Mouse (Mus musculus): Measurements from ENCODE around the gene Apoc2. TPM values are rescaled to one million over a fixed set of nuclear protein-coding genes. Genes with fewer than 3 reads are reported as not detected.
"Not testable (repeated sequence)": the region's sequence is repeated elsewhere in the genome, so short reads cannot be mapped to it uniquely, and the experiment has no call there.

Gene Apoc2
- polyA plus RNA-seq, 1 experiment = not detected

DNA sequence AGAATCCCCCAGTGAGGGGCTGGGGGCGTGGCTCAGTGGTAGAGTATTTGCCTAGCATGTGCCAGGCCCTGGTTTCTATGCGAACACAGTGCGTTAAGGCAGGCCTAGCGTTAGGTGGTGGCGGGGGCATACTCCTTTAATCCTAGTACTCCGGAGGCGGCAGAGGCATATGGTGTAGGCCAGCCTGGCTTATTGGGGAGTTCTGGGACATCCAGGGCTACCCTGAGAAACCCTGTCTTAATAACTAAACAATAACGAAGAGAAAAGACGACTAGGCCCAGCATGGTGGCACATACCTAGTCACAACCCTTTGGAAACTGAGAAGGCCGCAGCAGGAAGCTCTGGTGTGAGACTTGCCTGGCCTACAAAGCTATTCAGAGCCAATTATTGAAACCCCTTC is 10.4 kb upstream of the Apoc2 start:
- no peak for TF ChIP-seq EP300 (IDR thresholded peaks at IDR 0.05; ENCODE audit: insufficient read depth, low read depth, low read length)
- TF ChIP-seq POLR2A (IDR thresholded peaks at IDR 0.05; ENCODE audit: insufficient read depth, low read length) = no peak
- TF ChIP-seq CTCF (IDR thresholded peaks at IDR 0.05; ENCODE audit: low read depth, low read length) = no peak
- no peaks in the 10 kb centered on the region for H3K9me3 ChIP-seq (replicated peaks; ENCODE audit: control insufficient read depth, insufficient read depth, low read length, poor library complexity, severe bottlenecking)
- no peaks in the 10 kb centered on the region for H3K27me3 ChIP-seq (ENCODE audit: control insufficient read depth, insufficient read depth, low read length, poor library complexity, severe bottlenecking)
- H3K27ac ChIP-seq (ENCODE audit: insufficient read depth, low read length) = peak overlapping the region; percentile 99
- peaks cover 9% of the 10 kb centered on the region for H3K4me1 ChIP-seq (ENCODE audit: control insufficient read depth, insufficient read depth, low read length)
- no peak overlapping the region for H3K4me3 ChIP-seq (ENCODE audit: low read depth, low read length)
- no peaks in the 10 kb centered on the region for H3K36me3 ChIP-seq (ENCODE audit: control insufficient read depth, insufficient read depth, low read length, poor library complexity, severe bottlenecking)
- no peak overlapping the region for H3K9ac ChIP-seq (ENCODE audit: low read depth, poor library complexity, severe bottlenecking)

DNA sequence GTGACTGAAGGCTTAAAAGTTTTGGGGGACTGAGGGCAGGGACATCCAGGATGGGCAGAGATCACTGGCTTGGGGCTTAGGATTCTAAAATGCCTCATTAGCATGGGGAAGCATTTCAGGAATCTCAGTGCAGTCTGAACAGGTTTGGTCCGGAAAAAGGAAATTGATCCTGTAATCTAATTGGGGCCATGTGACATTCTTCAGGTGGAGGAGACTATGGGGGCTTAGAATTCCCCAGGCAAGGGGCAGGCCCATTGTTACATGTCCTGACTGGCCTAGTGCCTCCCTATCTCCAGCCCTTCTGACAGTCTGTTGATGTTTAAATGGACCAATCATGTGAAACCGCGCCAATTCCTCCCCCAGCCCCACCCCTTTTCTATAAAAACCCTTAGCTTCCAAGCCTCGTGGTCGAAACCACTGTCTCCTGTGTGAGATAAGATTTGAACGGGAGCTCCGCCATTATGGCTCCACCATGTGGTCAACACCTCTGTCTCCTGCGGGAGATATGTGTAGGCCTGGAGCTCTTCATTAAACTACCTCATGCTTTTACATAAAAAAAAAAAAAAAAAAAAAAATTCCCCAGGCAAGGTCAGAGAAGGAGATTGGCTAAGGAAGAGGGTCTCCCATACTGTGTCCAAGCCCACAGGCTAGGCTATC is 9.3 kb upstream of the Apoc2 start:
- H3K36me3 ChIP-seq (ENCODE audit: control insufficient read depth, insufficient read depth, low read length, poor library complexity, severe bottlenecking); H3K4me1 ChIP-seq (ENCODE audit: control insufficient read depth, insufficient read depth, low read length); H3K9me3 ChIP-seq (replicated peaks; ENCODE audit: control insufficient read depth, insufficient read depth, low read length, poor library complexity, severe bottlenecking); H3K27me3 ChIP-seq (ENCODE audit: control insufficient read depth, insufficient read depth, low read length, poor library complexity, severe bottlenecking); H3K4me3 ChIP-seq (ENCODE audit: low read depth, low read length): not testable (repeated sequence)
- H3K9ac ChIP-seq (ENCODE audit: low read depth, poor library complexity, severe bottlenecking) = peak overlapping the region; percentile 15; the same call in 1 of the 2 replicates
- peak overlapping the region; percentile 99 for H3K27ac ChIP-seq (ENCODE audit: insufficient read depth, low read length)

DNA sequence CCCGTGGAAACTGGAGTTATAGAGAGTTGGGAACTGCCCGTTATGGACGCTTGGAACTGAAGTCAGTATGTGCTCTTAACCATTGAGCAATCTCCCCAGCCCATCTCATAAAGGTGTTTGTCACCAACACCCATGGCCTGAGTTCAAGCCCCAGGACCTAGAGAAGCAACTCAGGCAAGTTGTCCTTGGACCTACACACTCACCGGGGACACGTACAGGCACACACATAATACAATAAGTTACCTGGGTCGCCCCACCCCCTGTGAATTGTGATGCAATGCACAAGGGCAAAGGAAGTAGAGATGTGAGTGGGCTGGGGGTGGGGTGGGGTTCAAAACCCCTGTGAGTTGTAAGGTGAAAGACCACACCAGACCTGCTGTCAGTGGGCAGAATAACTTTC is 8.8 kb upstream of the Apoc2 start:
- H3K4me1 ChIP-seq (ENCODE audit: control insufficient read depth, insufficient read depth, low read length) = peaks cover 10% of the 10 kb centered on the region
- H3K27ac ChIP-seq (ENCODE audit: insufficient read depth, low read length) = peak overlapping the region; percentile 99

DNA sequence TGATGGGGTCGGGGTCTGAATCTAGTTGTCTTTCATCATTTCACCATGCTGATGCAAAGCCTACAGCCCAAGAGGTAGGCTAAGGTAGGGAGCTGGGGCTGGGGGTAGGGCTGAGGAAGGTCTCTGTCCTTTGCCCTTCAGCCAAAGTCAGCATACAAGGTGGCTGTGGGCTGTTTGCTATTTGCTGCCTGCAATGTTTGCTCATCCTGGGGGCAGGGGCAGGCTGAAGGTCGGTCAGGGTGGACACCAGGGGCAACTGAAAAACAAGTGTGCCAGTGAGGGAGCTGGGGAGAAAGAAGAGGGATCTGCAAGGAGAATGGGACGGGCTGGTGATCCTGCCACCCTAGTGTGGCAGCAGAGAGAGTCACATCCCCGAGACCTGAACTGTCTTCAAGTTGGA is 7.6 kb upstream of the Apoc2 start:
- Histone ChIP-seq H3K27me3 (ENCODE audit: control insufficient read depth, insufficient read depth, low read length, poor library complexity, severe bottlenecking) (no peaks in the 10 kb centered on the region), H3K4me1 (ENCODE audit: control insufficient read depth, insufficient read depth, low read length) (peaks cover 10% of the 10 kb centered on the region), H3K9ac (ENCODE audit: low read depth, poor library complexity, severe bottlenecking) (0 out of 2 replicates have a peak overlapping the region, but pooled peaks have one; percentile 8), H3K4me3 (ENCODE audit: low read depth, low read length) (no peak overlapping the region), H3K9me3 (replicated peaks; ENCODE audit: control insufficient read depth, insufficient read depth, low read length, poor library complexity, severe bottlenecking) (no peaks in the 10 kb centered on the region), H3K36me3 (ENCODE audit: control insufficient read depth, insufficient read depth, low read length, poor library complexity, severe bottlenecking) (no peaks in the 10 kb centered on the region), H3K27ac (ENCODE audit: insufficient read depth, low read length) (peak overlapping the region; percentile 99)
- no peak for TF ChIP-seq CTCF (IDR thresholded peaks at IDR 0.05; ENCODE audit: low read depth, low read length)
- TF ChIP-seq EP300 (IDR thresholded peaks at IDR 0.05; ENCODE audit: insufficient read depth, low read depth, low read length) = peak; percentile 80
- no peak for TF ChIP-seq POLR2A (IDR thresholded peaks at IDR 0.05; ENCODE audit: insufficient read depth, low read length)

More for the DNA sequence above, 8.8 kb upstream of the Apoc2 start:
- peak overlapping the region; percentile 15; the same call in 1 of the 2 replicates for H3K9ac ChIP-seq (ENCODE audit: low read depth, poor library complexity, severe bottlenecking)
- H3K9me3 ChIP-seq (replicated peaks; ENCODE audit: control insufficient read depth, insufficient read depth, low read length, poor library complexity, severe bottlenecking) = no peaks in the 10 kb centered on the region
- no peaks in the 10 kb centered on the region for H3K27me3 ChIP-seq (ENCODE audit: control insufficient read depth, insufficient read depth, low read length, poor library complexity, severe bottlenecking)
- H3K4me3 ChIP-seq (ENCODE audit: low read depth, low read length) = no peak overlapping the region
- peak; percentile 17 for TF ChIP-seq POLR2A (IDR thresholded peaks at IDR 0.05; ENCODE audit: insufficient read depth, low read length)
- TF ChIP-seq EP300 (IDR thresholded peaks at IDR 0.05; ENCODE audit: insufficient read depth, low read depth, low read length) = peak; percentile 95
- TF ChIP-seq CTCF (IDR thresholded peaks at IDR 0.05; ENCODE audit: low read depth, low read length) = no peak
- no peaks in the 10 kb centered on the region for H3K36me3 ChIP-seq (ENCODE audit: control insufficient read depth, insufficient read depth, low read length, poor library complexity, severe bottlenecking)

DNA sequence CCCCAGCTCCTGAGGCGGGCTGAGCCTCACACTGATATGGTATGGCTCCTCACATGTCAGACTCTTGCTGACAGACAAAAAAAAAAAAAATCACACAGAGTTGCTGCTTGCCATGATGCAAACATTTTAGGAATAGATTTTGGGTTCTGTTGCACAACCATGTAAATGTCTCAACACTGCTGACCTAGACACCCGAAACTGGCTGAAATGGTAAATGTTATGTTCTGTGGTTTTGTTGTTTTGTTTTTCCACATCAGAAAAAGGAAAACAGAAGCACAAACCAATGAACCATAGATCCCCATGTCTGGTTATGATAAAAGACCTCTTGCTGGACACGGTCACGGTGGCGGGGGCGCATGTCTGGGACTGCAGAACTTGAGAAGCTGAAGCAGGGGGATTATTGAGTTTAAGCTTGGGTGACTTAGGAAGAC is 6.0 kb upstream of the Apoc2 start:
- Histone ChIP-seq H3K4me1 (ENCODE audit: control insufficient read depth, insufficient read depth, low read length) (peaks cover 9% of the 10 kb centered on the region), H3K9ac (ENCODE audit: low read depth, poor library complexity, severe bottlenecking) (no peak overlapping the region), H3K27ac (ENCODE audit: insufficient read depth, low read length) (peak overlapping the region; percentile 21), H3K27me3 (ENCODE audit: control insufficient read depth, insufficient read depth, low read length, poor library complexity, severe bottlenecking) (no peaks in the 10 kb centered on the region), H3K9me3 (replicated peaks; ENCODE audit: control insufficient read depth, insufficient read depth, low read length, poor library complexity, severe bottlenecking) (no peaks in the 10 kb centered on the region), H3K36me3 (ENCODE audit: control insufficient read depth, insufficient read depth, low read length, poor library complexity, severe bottlenecking) (no peaks in the 10 kb centered on the region), H3K4me3 (ENCODE audit: low read depth, low read length) (no peak overlapping the region)
- TF ChIP-seq POLR2A (IDR thresholded peaks at IDR 0.05; ENCODE audit: insufficient read depth, low read length) (no peak), EP300 (IDR thresholded peaks at IDR 0.05; ENCODE audit: insufficient read depth, low read depth, low read length) (no peak), CTCF (IDR thresholded peaks at IDR 0.05; ENCODE audit: low read depth, low read length) (no peak)

DNA sequence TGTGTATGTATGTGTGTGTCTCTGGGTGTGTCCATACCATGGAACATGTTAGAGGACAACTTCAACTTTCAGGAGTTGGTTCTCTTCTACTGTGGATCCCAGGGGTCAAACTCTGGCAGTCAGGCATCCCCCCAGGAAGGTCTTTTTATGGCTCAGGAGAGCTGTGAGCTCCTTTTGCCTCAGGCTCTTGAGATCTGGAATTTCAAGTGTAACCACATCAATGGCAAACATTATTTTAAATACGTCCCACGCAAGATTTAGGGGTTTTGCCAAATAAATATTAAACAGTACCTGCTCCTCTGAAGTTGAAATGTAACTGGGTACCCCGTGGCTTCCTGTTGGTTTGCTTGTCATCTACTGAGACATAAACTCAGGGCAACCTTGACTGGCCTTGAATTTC is 5.2 kb upstream of the Apoc2 start:
- H3K27ac ChIP-seq (ENCODE audit: insufficient read depth, low read length) = peak overlapping the region; percentile 37; the same call in 1 of the 2 replicates
- H3K4me3 ChIP-seq (ENCODE audit: low read depth, low read length) = no peak overlapping the region
- no peaks in the 10 kb centered on the region for H3K27me3 ChIP-seq (ENCODE audit: control insufficient read depth, insufficient read depth, low read length, poor library complexity, severe bottlenecking)
- no peaks in the 10 kb centered on the region for H3K36me3 ChIP-seq (ENCODE audit: control insufficient read depth, insufficient read depth, low read length, poor library complexity, severe bottlenecking)
- H3K9ac ChIP-seq (ENCODE audit: low read depth, poor library complexity, severe bottlenecking) = no peak overlapping the region
- TF ChIP-seq CTCF (IDR thresholded peaks at IDR 0.05; ENCODE audit: low read depth, low read length) = no peak
- no peak for TF ChIP-seq POLR2A (IDR thresholded peaks at IDR 0.05; ENCODE audit: insufficient read depth, low read length)
- no peak for TF ChIP-seq EP300 (IDR thresholded peaks at IDR 0.05; ENCODE audit: insufficient read depth, low read depth, low read length)
- H3K9me3 ChIP-seq (replicated peaks; ENCODE audit: control insufficient read depth, insufficient read depth, low read length, poor library complexity, severe bottlenecking) = no peaks in the 10 kb centered on the region
- peaks cover 9% of the 10 kb centered on the region for H3K4me1 ChIP-seq (ENCODE audit: control insufficient read depth, insufficient read depth, low read length)

All from ES-Bruce4 (cell line).